Mouse (Mus musculus): ENCODE measurements at regions not wholly inside any gene's neighbourhood (a gene's known extent, or its start where the extent isn't known, plus 50 kb on each side); places are given as distances from the start of the nearest gene placed in this dataset.

- H3K9me3 ChIP-seq (ENCODE audit: control insufficient read depth, low read length): no peaks in the 10 kb centered on the region
- no peak for ATAC-seq (ENCODE audit: low read depth)
- H3K4me2 ChIP-seq (ENCODE audit: low read depth, low read length): no peak overlapping the region
- no peak overlapping the region for H3K4me3 ChIP-seq (ENCODE audit: low read depth, low read length)
- no peak overlapping the region for H3K9ac ChIP-seq (ENCODE audit: low read depth, low read length)
- WGBS: 80% methylated on average over 9 of the region's 9 CpGs
- no peaks in the 10 kb centered on the region for H3K27me3 ChIP-seq (replicated peaks; ENCODE audit: control insufficient read depth, insufficient read depth, low read length)
- H3K4me1 ChIP-seq (ENCODE audit: control insufficient read depth, insufficient read depth, low read length): no peaks in the 10 kb centered on the region; the same call in 1 of the 2 replicates
- DNase-seq (ENCODE audit: low spot score): no peak
- no peaks in the 10 kb centered on the region for H3K36me3 ChIP-seq (ENCODE audit: control insufficient read depth, insufficient read depth, low read length)
- H3K27ac ChIP-seq (replicated peaks; ENCODE audit: low read depth, low read length): no peak overlapping the region
Measured at GRCm38 (mm10) chr11:93729119-93729518, 156.4 kb downstream of the Utp18 start.

GRCm38 (mm10) chr11:93725242-93725641 is 160.3 kb downstream of the Utp18 start:
- Histone ChIP-seq H3K4me2 (ENCODE audit: low read depth, low read length) (no peak overlapping the region), H3K27ac (replicated peaks; ENCODE audit: low read depth, low read length) (no peak overlapping the region), H3K9ac (ENCODE audit: low read depth, low read length) (no peak overlapping the region), H3K36me3 (ENCODE audit: control insufficient read depth, insufficient read depth, low read length) (no peaks in the 10 kb centered on the region), H3K27me3 (replicated peaks; ENCODE audit: control insufficient read depth, insufficient read depth, low read length) (no peaks in the 10 kb centered on the region), H3K4me3 (ENCODE audit: low read depth, low read length) (no peak overlapping the region), H3K9me3 (ENCODE audit: control insufficient read depth, low read length) (no peaks in the 10 kb centered on the region), H3K4me1 (ENCODE audit: control insufficient read depth, insufficient read depth, low read length) (no peaks in the 10 kb centered on the region; the same call in 1 of the 2 replicates)
- peak; percentile 14 for DNase-seq (ENCODE audit: low spot score)
- 62% methylated on average over 6 of the region's 6 CpGs for WGBS
- ATAC-seq (ENCODE audit: low read depth): peak; percentile 33; the same call in 1 of the 2 replicates

- DNase-seq (ENCODE audit: low spot score) (no peak), ATAC-seq (ENCODE audit: low read depth) (no peak)
- Histone ChIP-seq H3K27me3 (replicated peaks; ENCODE audit: control insufficient read depth, insufficient read depth, low read length) (no peaks in the 10 kb centered on the region), H3K4me2 (ENCODE audit: low read depth, low read length) (no peak overlapping the region), H3K9me3 (ENCODE audit: control insufficient read depth, low read length) (no peaks in the 10 kb centered on the region), H3K9ac (ENCODE audit: low read depth, low read length) (no peak overlapping the region), H3K36me3 (ENCODE audit: control insufficient read depth, insufficient read depth, low read length) (no peaks in the 10 kb centered on the region), H3K4me3 (ENCODE audit: low read depth, low read length) (no peak overlapping the region), H3K4me1 (ENCODE audit: control insufficient read depth, insufficient read depth, low read length) (no peaks in the 10 kb centered on the region; the same call in 1 of the 2 replicates), H3K27ac (replicated peaks; ENCODE audit: low read depth, low read length) (no peak overlapping the region)
- WGBS: 89% methylated on average over 2 of the region's 2 CpGs
Measured at GRCm38 (mm10) chr11:93719141-93719540, 166.4 kb downstream of the Utp18 start.

- DNase-seq (ENCODE audit: low spot score): no peak
- no peaks in the 10 kb centered on the region for H3K27me3 ChIP-seq (replicated peaks; ENCODE audit: control insufficient read depth, insufficient read depth, low read length)
- H3K4me1 ChIP-seq (ENCODE audit: control insufficient read depth, insufficient read depth, low read length): no peaks in the 10 kb centered on the region
- H3K9ac ChIP-seq (ENCODE audit: low read depth, low read length): no peak overlapping the region
- H3K27ac ChIP-seq (replicated peaks; ENCODE audit: low read depth, low read length): no peak overlapping the region
- no peak for ATAC-seq (ENCODE audit: low read depth)
- no peaks in the 10 kb centered on the region for H3K36me3 ChIP-seq (ENCODE audit: control insufficient read depth, insufficient read depth, low read length)
- no peak overlapping the region for H3K4me2 ChIP-seq (ENCODE audit: low read depth, low read length)
- H3K9me3 ChIP-seq (ENCODE audit: control insufficient read depth, low read length): no peaks in the 10 kb centered on the region
- no peak overlapping the region for H3K4me3 ChIP-seq (ENCODE audit: low read depth, low read length)
- 69% methylated on average over 4 of the region's 4 CpGs for WGBS
Measured at GRCm38 (mm10) chr11:93709686-93710085, 175.9 kb downstream of the Utp18 start.

- no peaks in the 10 kb centered on the region for H3K9me3 ChIP-seq (ENCODE audit: control insufficient read depth, low read length)
- no peaks in the 10 kb centered on the region for H3K36me3 ChIP-seq (ENCODE audit: control insufficient read depth, insufficient read depth, low read length)
- DNase-seq (ENCODE audit: low spot score) (no peak), ATAC-seq (ENCODE audit: low read depth) (no peak)
- H3K4me3 ChIP-seq (ENCODE audit: low read depth, low read length): no peak overlapping the region
- no peaks in the 10 kb centered on the region for H3K4me1 ChIP-seq (ENCODE audit: control insufficient read depth, insufficient read depth, low read length)
- H3K9ac ChIP-seq (ENCODE audit: low read depth, low read length): no peak overlapping the region
- 78% methylated on average over 8 of the region's 8 CpGs for WGBS
- H3K4me2 ChIP-seq (ENCODE audit: low read depth, low read length): no peak overlapping the region
- H3K27me3 ChIP-seq (replicated peaks; ENCODE audit: control insufficient read depth, insufficient read depth, low read length): no peaks in the 10 kb centered on the region
- no peak overlapping the region for H3K27ac ChIP-seq (replicated peaks; ENCODE audit: low read depth, low read length)
Measured at GRCm38 (mm10) chr11:93696982-93697541, 188.5 kb downstream of the Utp18 start.

- Histone ChIP-seq H3K4me3 (ENCODE audit: low read depth, low read length) (no peak overlapping the region), H3K27ac (replicated peaks; ENCODE audit: low read depth, low read length) (no peak overlapping the region), H3K27me3 (replicated peaks; ENCODE audit: control insufficient read depth, insufficient read depth, low read length) (no peaks in the 10 kb centered on the region), H3K9ac (ENCODE audit: low read depth, low read length) (no peak overlapping the region), H3K36me3 (ENCODE audit: control insufficient read depth, insufficient read depth, low read length) (no peaks in the 10 kb centered on the region), H3K9me3 (ENCODE audit: control insufficient read depth, low read length) (no peaks in the 10 kb centered on the region), H3K4me1 (ENCODE audit: control insufficient read depth, insufficient read depth, low read length) (no peaks in the 10 kb centered on the region), H3K4me2 (ENCODE audit: low read depth, low read length) (no peak overlapping the region)
- no peak for ATAC-seq (ENCODE audit: low read depth)
- WGBS: 71% methylated on average over 12 of the region's 12 CpGs
- DNase-seq (ENCODE audit: low spot score): no peak
Measured at GRCm38 (mm10) chr11:93696096-93696890, 189.3 kb downstream of the Utp18 start.

- Histone ChIP-seq H3K4me2 (ENCODE audit: low read depth, low read length) (no peak overlapping the region), H3K36me3 (ENCODE audit: control insufficient read depth, insufficient read depth, low read length) (no peaks in the 10 kb centered on the region), H3K9me3 (ENCODE audit: control insufficient read depth, low read length) (no peaks in the 10 kb centered on the region), H3K4me3 (ENCODE audit: low read depth, low read length) (no peak overlapping the region), H3K4me1 (ENCODE audit: control insufficient read depth, insufficient read depth, low read length) (no peaks in the 10 kb centered on the region), H3K27me3 (replicated peaks; ENCODE audit: control insufficient read depth, insufficient read depth, low read length) (no peaks in the 10 kb centered on the region), H3K9ac (ENCODE audit: low read depth, low read length) (no peak overlapping the region), H3K27ac (replicated peaks; ENCODE audit: low read depth, low read length) (no peak overlapping the region)
- ATAC-seq (ENCODE audit: low read depth): no peak
- WGBS: 60% methylated on average over 5 of the region's 5 CpGs
- DNase-seq (ENCODE audit: low spot score): peak; percentile 23
Measured at GRCm38 (mm10) chr11:93683691-93684090, 201.9 kb downstream of the Utp18 start.

- Histone ChIP-seq H3K9me3 (ENCODE audit: control insufficient read depth, low read length) (no peaks in the 10 kb centered on the region), H3K36me3 (ENCODE audit: control insufficient read depth, insufficient read depth, low read length) (no peaks in the 10 kb centered on the region), H3K27me3 (replicated peaks; ENCODE audit: control insufficient read depth, insufficient read depth, low read length) (no peaks in the 10 kb centered on the region), H3K4me2 (ENCODE audit: low read depth, low read length) (no peak overlapping the region), H3K27ac (replicated peaks; ENCODE audit: low read depth, low read length) (no peak overlapping the region), H3K4me1 (ENCODE audit: control insufficient read depth, insufficient read depth, low read length) (no peaks in the 10 kb centered on the region), H3K9ac (ENCODE audit: low read depth, low read length) (no peak overlapping the region), H3K4me3 (ENCODE audit: low read depth, low read length) (no peak overlapping the region)
- ATAC-seq (ENCODE audit: low read depth) (no peak), DNase-seq (ENCODE audit: low spot score) (no peak)
- WGBS: 83% methylated on average over 5 of the region's 5 CpGs
Measured at GRCm38 (mm10) chr11:93676299-93676698, 209.3 kb downstream of the Utp18 start.

- 68% methylated on average over 3 of the region's 3 CpGs for WGBS
- no peaks in the 10 kb centered on the region for H3K4me1 ChIP-seq (ENCODE audit: control insufficient read depth, insufficient read depth, low read length)
- no peak overlapping the region for H3K27ac ChIP-seq (replicated peaks; ENCODE audit: low read depth, low read length)
- H3K9me3 ChIP-seq (ENCODE audit: control insufficient read depth, low read length): no peaks in the 10 kb centered on the region
- H3K4me2 ChIP-seq (ENCODE audit: low read depth, low read length): no peak overlapping the region
- H3K9ac ChIP-seq (ENCODE audit: low read depth, low read length): no peak overlapping the region
- no peak overlapping the region for H3K4me3 ChIP-seq (ENCODE audit: low read depth, low read length)
- no peaks in the 10 kb centered on the region for H3K36me3 ChIP-seq (ENCODE audit: control insufficient read depth, insufficient read depth, low read length)
- no peaks in the 10 kb centered on the region for H3K27me3 ChIP-seq (replicated peaks; ENCODE audit: control insufficient read depth, insufficient read depth, low read length)
- DNase-seq (ENCODE audit: low spot score): no peak
- ATAC-seq (ENCODE audit: low read depth): no peak
Measured at GRCm38 (mm10) chr11:93672025-93672424, 213.5 kb downstream of the Utp18 start.
